Mouse (Mus musculus): ENCODE results near the gene Ap3d1. TPM values are rescaled to one million over a fixed set of nuclear protein-coding genes. Genes with fewer than 3 reads are reported as not detected.
A peak's percentile ranks its signal among the peaks of the same experiment; 100 is the strongest.

Ap3d1 gene
- polyA plus RNA-seq, 1 experiment from 2014 or later, result 76.8 TPM

DNA sequence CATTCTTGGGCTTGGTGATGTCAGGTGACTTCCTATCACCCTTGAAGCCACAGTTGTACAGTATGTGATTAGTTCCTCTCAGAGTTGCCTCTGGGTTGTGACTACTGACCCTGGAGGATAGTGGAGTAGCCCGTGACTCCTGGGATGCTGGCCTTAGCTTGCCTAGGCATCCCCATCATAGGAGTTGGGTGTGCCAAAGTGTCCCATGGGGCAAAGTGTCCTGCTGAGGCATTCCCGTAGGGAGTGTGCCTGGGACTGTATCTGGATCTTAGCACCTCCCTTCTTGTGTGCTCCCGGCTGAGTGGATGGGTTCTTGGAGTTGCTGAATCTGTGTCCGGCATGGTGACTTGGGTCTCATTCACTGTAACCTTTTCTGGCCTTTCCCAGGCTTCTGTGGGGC is 32.9 kb upstream of the Ap3d1 start:
- Histone ChIP-seq H3K36me3 (peaks cover 99% of the 10 kb centered on the region), H3K4me2 (no peak overlapping the region), H3K4me1 (replicated peaks) (peaks cover 10% of the 10 kb centered on the region), H3K9me3 (no peaks in the 10 kb centered on the region), H3K27me3 (no peaks in the 10 kb centered on the region), H3K27ac (no peak overlapping the region), H3K9ac (replicated peaks) (no peak overlapping the region), H3K4me3 (replicated peaks) (no peak overlapping the region)
- WGBS, result 87% methylated on average over 4 of the region's 4 CpGs
- ATAC-seq (ENCODE audit: insufficient number of reproducible peaks, insufficient read depth, low FRiP score, low TSS enrichment, low read depth), result 0 out of 2 replicates have a peak, but pooled peaks have one; percentile 13

DNA sequence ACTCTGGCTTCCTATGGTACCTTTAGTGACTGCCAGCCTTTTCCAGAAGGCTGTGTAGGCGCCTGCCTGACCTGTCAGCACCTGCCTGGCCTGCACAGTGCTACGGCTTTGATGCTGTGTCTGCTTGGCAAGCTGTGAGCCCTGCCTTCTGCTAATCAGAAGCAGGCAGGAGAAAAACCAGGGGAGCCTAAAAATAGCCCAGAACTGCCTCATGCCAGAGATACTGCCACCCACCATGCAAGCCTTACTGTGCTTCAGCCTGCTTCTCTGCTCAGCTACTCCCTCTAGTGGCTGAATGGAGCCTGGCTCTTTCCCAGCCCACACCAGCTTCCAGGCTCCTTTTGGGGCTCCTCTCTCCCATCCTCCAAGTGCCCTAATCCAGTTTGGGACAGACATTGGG is 32.5 kb upstream of the Ap3d1 start:
- ATAC-seq (ENCODE audit: insufficient number of reproducible peaks, insufficient read depth, low FRiP score, low TSS enrichment, low read depth), result 0 out of 2 replicates have a peak, but pooled peaks have one; percentile 29
- Histone ChIP-seq H3K9ac (replicated peaks) (0 out of 2 replicates have a peak overlapping the region, but pooled peaks have one; percentile 18), H3K4me2 (no peak overlapping the region), H3K36me3 (peaks cover 99% of the 10 kb centered on the region), H3K4me3 (replicated peaks) (no peak overlapping the region), H3K27me3 (no peaks in the 10 kb centered on the region), H3K27ac (0 out of 2 replicates have a peak overlapping the region, but pooled peaks have one; percentile 12), H3K4me1 (replicated peaks) (peaks cover 10% of the 10 kb centered on the region), H3K9me3 (no peaks in the 10 kb centered on the region)
- WGBS, result 19% methylated on average over 2 of the region's 2 CpGs

DNA sequence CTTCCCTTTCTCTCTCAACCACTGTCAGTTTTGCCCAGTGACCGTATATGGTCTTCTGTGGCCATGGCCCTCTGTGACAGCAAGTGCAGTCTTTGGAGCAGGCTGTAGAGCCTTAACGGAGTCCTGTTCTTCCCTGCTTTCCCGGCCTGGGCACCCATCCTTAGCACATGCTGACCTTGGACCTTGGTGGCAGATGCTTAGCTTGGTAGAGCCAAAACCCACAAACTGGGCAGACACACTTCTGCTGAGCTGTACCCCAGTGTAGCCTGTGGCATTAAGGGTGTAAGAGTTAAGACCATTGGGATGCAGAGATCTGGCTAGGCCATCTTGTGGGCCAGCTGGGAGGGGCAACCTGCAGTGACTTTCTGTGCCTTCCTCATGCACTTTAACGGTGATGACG is 31.8 kb upstream of the Ap3d1 start:
- Histone ChIP-seq H3K9me3 (no peaks in the 10 kb centered on the region), H3K27ac (no peak overlapping the region)
- 83% methylated on average over 5 of the region's 5 CpGs for WGBS

DNA sequence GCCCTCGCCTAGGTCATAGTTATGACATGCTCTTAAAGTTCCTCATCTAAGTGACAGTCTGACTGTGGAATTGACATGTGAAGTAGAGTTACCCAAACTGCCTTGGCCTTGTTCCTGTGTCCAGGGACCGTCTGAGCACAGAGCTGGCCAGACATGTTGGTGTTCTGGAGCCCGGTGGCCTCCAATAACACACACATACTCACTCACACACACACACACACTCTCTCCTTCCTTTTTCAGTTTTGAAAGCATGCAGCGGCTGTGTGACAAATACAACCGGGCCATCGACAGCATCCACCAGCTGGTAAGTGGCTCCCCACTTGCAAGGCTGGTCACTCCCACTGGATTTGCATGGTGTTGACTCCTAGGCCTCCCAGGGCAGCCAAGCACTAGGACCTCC is 26.3 kb upstream of the Ap3d1 start:
- H3K9me3 ChIP-seq, result no peaks in the 10 kb centered on the region
- ATAC-seq (ENCODE audit: insufficient number of reproducible peaks, insufficient read depth, low FRiP score, low TSS enrichment, low read depth), result no peak
- H3K4me1 ChIP-seq (replicated peaks), result no peaks in the 10 kb centered on the region; the same call in 1 of the 2 replicates
- H3K36me3 ChIP-seq, result peaks cover 95% of the 10 kb centered on the region
- H3K4me2 ChIP-seq, result no peak overlapping the region
- no peak overlapping the region for H3K4me3 ChIP-seq (replicated peaks)
- H3K9ac ChIP-seq (replicated peaks), result no peak overlapping the region
- WGBS, result 89% methylated on average over 6 of the region's 6 CpGs
- no peaks in the 10 kb centered on the region for H3K27me3 ChIP-seq
- H3K27ac ChIP-seq, result no peak overlapping the region

More for the DNA sequence above, 31.8 kb upstream of the Ap3d1 start:
- Histone ChIP-seq H3K9ac (replicated peaks) (0 out of 2 replicates have a peak overlapping the region, but pooled peaks have one; percentile 18), H3K27me3 (no peaks in the 10 kb centered on the region), H3K4me2 (no peak overlapping the region), H3K36me3 (peaks cover 99% of the 10 kb centered on the region), H3K4me1 (replicated peaks) (peaks cover 10% of the 10 kb centered on the region), H3K4me3 (replicated peaks) (no peak overlapping the region)
- no peak for ATAC-seq (ENCODE audit: insufficient number of reproducible peaks, insufficient read depth, low FRiP score, low TSS enrichment, low read depth)

DNA sequence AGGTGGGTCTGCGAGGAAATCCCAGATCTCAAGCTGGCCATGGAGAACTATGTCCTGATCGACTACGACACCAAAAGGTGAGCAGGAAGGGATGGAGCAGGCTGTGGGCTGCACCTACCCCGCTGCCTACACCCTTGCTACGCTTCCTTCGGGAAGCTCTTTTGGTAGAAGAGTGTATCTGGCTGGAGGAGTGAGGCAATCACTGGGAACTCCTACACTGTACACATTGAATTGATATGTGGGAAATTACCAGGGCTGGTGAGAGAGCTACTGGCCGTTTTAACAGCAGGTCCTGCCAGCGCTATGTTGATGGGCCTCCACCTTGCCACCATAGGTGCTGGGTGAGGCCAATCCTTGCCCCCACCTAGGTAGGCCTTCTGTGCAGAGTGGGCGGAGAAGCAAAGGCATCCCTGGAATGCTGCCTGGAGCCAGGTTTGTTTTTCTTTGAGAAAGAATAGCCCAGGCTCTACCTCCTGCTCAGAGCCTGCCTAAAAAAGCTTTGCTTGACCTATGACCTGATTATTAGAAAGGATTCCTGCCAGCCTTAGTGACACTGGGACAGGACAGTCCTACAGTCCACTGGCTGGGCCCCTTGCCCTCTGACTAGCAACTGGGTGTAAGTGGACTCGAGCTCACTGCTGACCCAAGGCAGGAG is 24.2 kb upstream of the Ap3d1 start:
- ATAC-seq (ENCODE audit: insufficient number of reproducible peaks, insufficient read depth, low FRiP score, low TSS enrichment, low read depth), result no peak
- Histone ChIP-seq H3K4me2 (no peak overlapping the region), H3K27me3 (no peaks in the 10 kb centered on the region), H3K9me3 (no peaks in the 10 kb centered on the region), H3K4me1 (replicated peaks) (no peaks in the 10 kb centered on the region; the same call in 1 of the 2 replicates), H3K36me3 (peaks cover 74% of the 10 kb centered on the region), H3K4me3 (replicated peaks) (no peak overlapping the region), H3K27ac (no peak overlapping the region), H3K9ac (replicated peaks) (no peak overlapping the region)
- 82% methylated on average over 10 of the region's 10 CpGs for WGBS

DNA sequence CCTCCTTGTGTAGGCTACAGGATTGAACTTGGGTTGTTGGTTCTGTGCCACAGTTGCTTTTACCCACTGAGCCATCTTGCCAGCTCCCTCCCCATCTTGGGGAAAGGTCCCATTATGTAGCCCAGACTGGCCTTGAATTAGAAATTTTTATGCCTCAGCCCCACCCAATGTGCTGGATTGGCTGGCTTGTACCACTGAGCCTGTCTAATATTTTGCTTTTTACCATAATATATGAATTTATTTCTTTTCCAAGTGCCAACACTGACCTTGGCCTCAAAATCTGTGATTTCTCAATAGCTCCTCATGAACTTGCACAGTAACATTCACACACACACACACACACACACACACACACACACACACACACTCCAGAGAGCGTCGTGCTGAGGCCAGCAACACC is 23.7 kb upstream of the Ap3d1 start:
- H3K36me3 ChIP-seq, result peaks cover 69% of the 10 kb centered on the region
- WGBS, result 90% methylated on average over 2 of the region's 2 CpGs
- no peaks in the 10 kb centered on the region for H3K27me3 ChIP-seq
- no peak overlapping the region for H3K27ac ChIP-seq
- ATAC-seq (ENCODE audit: insufficient number of reproducible peaks, insufficient read depth, low FRiP score, low TSS enrichment, low read depth), result no peak
- H3K4me3 ChIP-seq (replicated peaks), result no peak overlapping the region
- no peak overlapping the region for H3K9ac ChIP-seq (replicated peaks)
- no peaks in the 10 kb centered on the region; the same call in 1 of the 2 replicates for H3K4me1 ChIP-seq (replicated peaks)
- no peaks in the 10 kb centered on the region for H3K9me3 ChIP-seq
- H3K4me2 ChIP-seq, result no peak overlapping the region

DNA sequence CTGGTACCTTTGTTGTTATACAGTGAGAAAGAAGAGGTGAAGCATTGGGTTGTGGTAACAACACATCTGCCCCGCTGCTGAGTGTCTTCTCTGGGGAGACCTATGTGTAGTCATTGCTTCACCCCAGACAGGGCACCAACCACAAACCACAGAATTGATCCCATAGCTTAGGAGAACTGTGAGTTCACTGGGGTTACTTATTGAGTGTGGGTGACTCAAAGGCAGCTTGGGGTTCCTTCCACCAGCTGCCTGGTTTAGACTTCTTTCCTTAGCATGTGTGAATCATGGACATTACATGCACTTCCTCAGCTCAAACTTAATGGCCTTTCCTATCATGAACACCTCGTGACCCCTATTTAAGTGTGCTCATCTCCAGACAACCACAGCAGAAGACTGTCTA is 21.4 kb upstream of the Ap3d1 start:
- WGBS, result 94% methylated on average over 2 of the region's 2 CpGs
- Histone ChIP-seq H3K4me1 (replicated peaks) (no peaks in the 10 kb centered on the region; the same call in 1 of the 2 replicates), H3K4me3 (replicated peaks) (no peak overlapping the region), H3K27me3 (no peaks in the 10 kb centered on the region), H3K36me3 (peaks cover 47% of the 10 kb centered on the region), H3K9me3 (no peaks in the 10 kb centered on the region), H3K4me2 (no peak overlapping the region), H3K9ac (replicated peaks) (no peak overlapping the region), H3K27ac (no peak overlapping the region)
- ATAC-seq (ENCODE audit: insufficient number of reproducible peaks, insufficient read depth, low FRiP score, low TSS enrichment, low read depth), result no peak

DNA sequence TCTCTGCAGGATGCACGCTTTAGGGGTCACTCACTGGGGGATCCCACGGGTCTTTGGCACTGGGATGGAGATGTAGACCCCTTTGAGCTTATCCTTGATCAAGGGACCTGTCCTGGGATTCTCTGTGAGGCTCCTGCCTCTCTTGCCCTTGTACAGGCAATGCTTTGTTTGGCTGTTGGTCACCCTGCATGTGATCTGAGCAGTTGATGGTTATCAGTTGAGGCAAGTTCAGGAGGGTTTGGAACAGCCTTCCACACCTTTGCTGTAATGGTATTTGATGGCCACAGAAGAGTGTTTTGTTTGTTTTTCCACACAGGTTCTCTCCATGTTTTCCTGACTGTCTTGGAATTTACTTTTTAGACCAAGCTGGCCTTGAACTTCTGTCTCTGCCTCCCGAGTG is 19.8 kb upstream of the Ap3d1 start:
- Histone ChIP-seq H3K9ac (replicated peaks) (no peak overlapping the region), H3K27ac (no peak overlapping the region), H3K9me3 (no peaks in the 10 kb centered on the region), H3K4me3 (replicated peaks) (no peak overlapping the region), H3K36me3 (peaks cover 32% of the 10 kb centered on the region), H3K4me1 (replicated peaks) (peaks cover 12% of the 10 kb centered on the region), H3K4me2 (no peak overlapping the region), H3K27me3 (no peaks in the 10 kb centered on the region)
- WGBS, result 81% methylated on average over 3 of the region's 3 CpGs
- no peak for ATAC-seq (ENCODE audit: insufficient number of reproducible peaks, insufficient read depth, low FRiP score, low TSS enrichment, low read depth)

DNA sequence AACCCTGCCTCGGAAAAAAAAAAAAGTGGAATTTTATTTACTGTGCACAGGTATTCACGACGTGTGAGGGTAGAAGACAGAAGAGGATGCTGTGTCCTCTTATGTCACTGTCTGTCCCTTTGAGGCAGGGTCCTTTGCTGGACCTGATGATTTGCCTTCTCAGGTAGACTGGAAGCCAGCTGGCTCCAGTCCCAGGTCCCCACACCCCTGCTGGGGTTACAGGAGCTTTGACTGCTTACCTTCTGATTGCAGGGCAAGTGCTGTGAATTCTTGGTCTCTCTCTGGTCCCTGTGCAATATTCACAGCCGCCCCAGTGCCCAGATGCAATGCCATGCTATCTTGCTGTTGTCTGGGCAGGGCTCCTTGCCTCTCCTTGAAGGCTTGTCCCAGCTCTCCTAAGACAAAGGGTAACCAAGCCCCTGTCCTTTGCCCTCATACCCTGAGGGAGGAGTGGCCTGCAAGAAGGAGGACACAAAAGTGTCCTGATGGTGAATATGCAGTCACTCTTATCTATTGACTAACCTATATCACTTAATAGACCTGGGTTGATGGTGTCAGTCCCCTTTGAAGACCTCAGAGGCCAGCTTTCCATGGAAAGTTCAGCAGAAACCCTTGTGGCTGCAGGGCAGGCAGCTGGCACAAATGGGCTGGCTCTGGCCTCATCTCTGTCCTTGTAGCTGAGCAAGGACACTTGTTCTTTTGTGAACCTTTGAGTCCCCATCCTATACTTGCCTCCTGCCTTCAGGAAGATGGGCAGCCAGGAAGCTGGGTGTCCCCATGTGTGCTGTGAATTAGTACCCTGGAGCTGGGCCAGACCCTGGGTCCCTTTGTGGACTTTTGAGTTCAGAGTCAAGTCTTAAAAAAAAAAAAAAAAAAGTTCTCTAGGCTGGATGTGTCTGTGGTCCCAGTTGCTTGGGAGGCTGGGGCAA is 18.8 kb upstream of the Ap3d1 start:
- Histone ChIP-seq H3K36me3 (peaks cover 22% of the 10 kb centered on the region), H3K9ac (replicated peaks) (no peak overlapping the region), H3K4me2 (no peak overlapping the region), H3K27me3 (no peaks in the 10 kb centered on the region), H3K27ac (no peak overlapping the region), H3K4me1 (replicated peaks) (peaks cover 22% of the 10 kb centered on the region), H3K9me3 (no peaks in the 10 kb centered on the region), H3K4me3 (replicated peaks) (no peak overlapping the region)
- WGBS, result 84% methylated on average over 4 of the region's 4 CpGs
- no peak for ATAC-seq (ENCODE audit: insufficient number of reproducible peaks, insufficient read depth, low FRiP score, low TSS enrichment, low read depth)

DNA sequence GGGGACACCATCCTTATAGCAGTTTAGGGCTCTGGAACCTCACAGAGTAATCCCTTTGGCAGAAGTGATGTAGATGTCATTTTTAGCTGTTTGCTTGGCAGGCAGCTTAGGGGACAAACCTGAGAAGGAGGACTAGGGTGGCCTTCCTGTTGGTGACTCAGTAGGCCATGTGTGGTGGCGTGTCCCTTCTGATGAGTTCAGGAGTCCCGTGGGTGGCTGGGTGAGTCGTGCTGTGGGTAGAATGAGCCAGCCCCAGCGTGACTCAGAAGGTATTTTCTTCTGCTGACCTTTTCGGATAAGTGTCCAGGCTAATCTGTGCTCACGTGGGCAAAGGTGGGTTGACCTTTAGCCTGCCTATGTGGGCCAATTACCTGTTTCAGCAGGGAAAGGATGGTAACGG is 16.6 kb upstream of the Ap3d1 start:
- Histone ChIP-seq H3K4me3 (replicated peaks) (no peak overlapping the region), H3K4me1 (replicated peaks) (peaks cover 23% of the 10 kb centered on the region), H3K9me3 (no peaks in the 10 kb centered on the region), H3K9ac (replicated peaks) (no peak overlapping the region), H3K36me3 (peaks cover under 1% of the 10 kb centered on the region; the same call in 1 of the 2 replicates), H3K4me2 (no peak overlapping the region), H3K27ac (no peak overlapping the region), H3K27me3 (no peaks in the 10 kb centered on the region)
- WGBS, result 85% methylated on average over 7 of the region's 7 CpGs
- ATAC-seq (ENCODE audit: insufficient number of reproducible peaks, insufficient read depth, low FRiP score, low TSS enrichment, low read depth), result no peak

DNA sequence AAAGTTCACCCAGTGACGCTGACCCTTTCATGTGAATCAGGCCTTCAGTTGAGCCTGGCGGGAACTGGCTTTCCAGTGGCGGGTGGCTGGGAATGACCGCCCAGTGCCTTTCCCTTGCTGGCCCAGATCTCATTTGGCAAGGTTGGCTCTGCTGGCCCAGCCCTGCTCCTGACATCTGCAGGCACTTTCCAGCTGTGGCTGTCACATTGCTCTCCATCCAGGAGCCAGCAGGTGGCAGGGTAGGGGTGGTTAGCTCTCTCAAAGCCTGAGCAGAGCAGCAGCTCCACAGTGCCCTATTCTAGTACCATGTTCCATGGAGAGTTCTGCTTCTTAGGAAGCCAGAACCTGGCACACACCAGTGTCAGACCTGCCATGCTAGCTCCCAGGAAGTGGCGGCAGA is 15.7 kb upstream of the Ap3d1 start:
- WGBS, result 39% methylated on average over 5 of the region's 5 CpGs
- H3K9ac ChIP-seq (replicated peaks), result no peak overlapping the region
- no peak overlapping the region for H3K4me3 ChIP-seq (replicated peaks)
- no peaks in the 10 kb centered on the region for H3K9me3 ChIP-seq
- peaks cover 23% of the 10 kb centered on the region for H3K4me1 ChIP-seq (replicated peaks)
- peak overlapping the region; percentile 97 for H3K4me2 ChIP-seq
- no peak overlapping the region for H3K27ac ChIP-seq
- no peaks in the 10 kb centered on the region for H3K27me3 ChIP-seq
- no peak for ATAC-seq (ENCODE audit: insufficient number of reproducible peaks, insufficient read depth, low FRiP score, low TSS enrichment, low read depth)
- no peaks in the 10 kb centered on the region for H3K36me3 ChIP-seq
